Mouse (Mus musculus) embryonic facial prominence, embryonic 14.5 days (tissue): ENCODE data around the gene Ccp110. TPM values are rescaled to one million over a fixed set of nuclear protein-coding genes. Genes with fewer than 3 reads are reported as not detected.

ENCODE experiments used
- ATAC-seq: fragments of 200-750 bp; cut with Nextera tagmentation; 2 replicates; pipeline ENCODE4 v1.8.0; 2017; ENCODE audit warnings: low read depth, moderate number of reproducible peaks, moderate TSS enrichment
- DNase-seq: peaks from one replicate; pipeline ENCODE4 v3.0.0-alpha.2; 2015; ENCODE audit warnings: low spot score
- H3K27ac ChIP-seq: fragments of 300-500 bp; sonication (generic); replicated peaks from 2 replicates; pipeline ENCODE4 v1.5.1; 2014; ENCODE audit warnings: low read depth, mild to moderate bottlenecking, low read length, moderate library complexity
- H3K27me3 ChIP-seq: fragments of 300-500 bp; sonication (generic); replicated peaks from 2 replicates; pipeline ENCODE4 v1.6.1; 2014; ENCODE audit warnings: low read length; ENCODE audit not compliant: control insufficient read depth, insufficient read depth
- H3K36me3 ChIP-seq: fragments of 300-500 bp; sonication (generic); 2 replicates; pipeline ENCODE4 v1.6.1; 2014; ENCODE audit warnings: low read length, mixed read lengths; ENCODE audit not compliant: control insufficient read depth, insufficient read depth
- H3K4me1 ChIP-seq: fragments of 300-500 bp; sonication (generic); 2 replicates; pipeline ENCODE4 v1.6.1; 2014; ENCODE audit warnings: antibody characterized with exemption, low read length; ENCODE audit not compliant: control insufficient read depth, insufficient read depth
- H3K4me2 ChIP-seq: fragments of 300-500 bp; sonication (generic); 2 replicates; pipeline ENCODE4 v1.6.1; 2014; ENCODE audit warnings: low read depth, mild to moderate bottlenecking, low read length, moderate library complexity, mixed read lengths
- H3K4me3 ChIP-seq: fragments of 300-500 bp; sonication (generic); 2 replicates; pipeline ENCODE4 v1.5.1; 2014; ENCODE audit warnings: low read depth, mild to moderate bottlenecking, low read length
- H3K9ac ChIP-seq: fragments of 300-500 bp; sonication (generic); 2 replicates; pipeline ENCODE4 v1.6.1; 2014; ENCODE audit warnings: low read depth, mild to moderate bottlenecking, low read length, moderate library complexity, mixed read lengths
- H3K9me3 ChIP-seq: fragments of 300-500 bp; sonication (generic); 2 replicates; pipeline ENCODE4 v1.6.1; 2016; ENCODE audit warnings: low read length; ENCODE audit not compliant: control insufficient read depth
- whole genome bisulfite sequencing: fragments of 180-500 bp; shearing (Covaris S2); extraction: QIAGEN DNeasy Blood & Tissue Kit; methylation state at CpG from one replicate; pipeline ENCODE4 v1.1.7; 2014; 5-methylcytosine and 5-hydroxymethylcytosine counted together
- polyA plus RNA-seq: library from polyadenylated mRNA; unstranded; fragments of >200 nt; fragmentation: Nextera tagmentation; extraction: Ambion mirVana; gene quantifications from 2 replicates; pipeline ENCODE4 v1.2.1, GENCODE M21; 2014

Ccp110 gene
- polyA plus RNA-seq, 1 experiment from 2014 or later, result 11.1 TPM

- Histone ChIP-seq H3K27ac (no peak overlapping the region), H3K4me1 (no peaks in the 10 kb centered on the region), H3K4me2 (no peak overlapping the region), H3K4me3 (no peak overlapping the region), H3K9me3 (no peaks in the 10 kb centered on the region), H3K27me3 (no peaks in the 10 kb centered on the region), H3K9ac (no peak overlapping the region), H3K36me3 (peaks cover 55% of the 10 kb centered on the region)
- ATAC-seq (no peak), DNase-seq (no peak)
- 74% methylated on average over 4 of the region's 4 CpGs for WGBS
Observed at GRCm38 (mm10) chr7:118697168-118697567, 15.2 kb upstream of the Ccp110 start.

DNA sequence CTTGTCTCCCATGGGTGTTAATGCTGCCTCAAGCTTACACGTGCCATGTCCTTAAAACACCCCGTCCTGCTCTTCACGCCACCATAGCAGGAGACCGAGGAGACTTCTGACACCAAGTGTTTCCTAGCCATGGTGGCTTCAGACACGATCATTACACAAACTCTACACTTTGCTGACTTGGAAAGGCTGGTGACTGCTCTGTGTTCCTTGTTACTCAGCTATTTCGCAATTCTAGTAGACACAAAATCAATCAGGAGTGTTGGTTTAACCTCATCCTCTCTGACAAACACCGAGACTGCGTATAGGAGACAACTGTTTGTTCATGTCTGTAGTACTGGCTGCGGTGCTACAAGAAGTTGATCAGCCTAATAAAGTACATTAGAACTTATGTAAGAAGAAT is 13.5 kb upstream of the Ccp110 start:
- Histone ChIP-seq H3K4me3 (no peak overlapping the region), H3K27me3 (no peaks in the 10 kb centered on the region), H3K27ac (no peak overlapping the region), H3K9ac (no peak overlapping the region), H3K36me3 (peaks cover 37% of the 10 kb centered on the region), H3K9me3 (no peaks in the 10 kb centered on the region), H3K4me1 (no peaks in the 10 kb centered on the region), H3K4me2 (no peak overlapping the region)
- no peak for DNase-seq
- no peak for ATAC-seq
- WGBS, result 89% methylated on average over 9 of the region's 9 CpGs

- Histone ChIP-seq H3K4me3 (no peak overlapping the region), H3K9ac (no peak overlapping the region), H3K4me2 (no peak overlapping the region), H3K4me1 (peaks cover 8% of the 10 kb centered on the region), H3K9me3 (no peaks in the 10 kb centered on the region), H3K27ac (no peak overlapping the region), H3K27me3 (no peaks in the 10 kb centered on the region), H3K36me3 (peaks cover 4% of the 10 kb centered on the region)
- peak; percentile 21 for DNase-seq
- WGBS, result 88% methylated on average over 15 of the region's 15 CpGs
- no peak for ATAC-seq
Observed at GRCm38 (mm10) chr7:118703144-118703561, 9.2 kb upstream of the Ccp110 start.

DNA sequence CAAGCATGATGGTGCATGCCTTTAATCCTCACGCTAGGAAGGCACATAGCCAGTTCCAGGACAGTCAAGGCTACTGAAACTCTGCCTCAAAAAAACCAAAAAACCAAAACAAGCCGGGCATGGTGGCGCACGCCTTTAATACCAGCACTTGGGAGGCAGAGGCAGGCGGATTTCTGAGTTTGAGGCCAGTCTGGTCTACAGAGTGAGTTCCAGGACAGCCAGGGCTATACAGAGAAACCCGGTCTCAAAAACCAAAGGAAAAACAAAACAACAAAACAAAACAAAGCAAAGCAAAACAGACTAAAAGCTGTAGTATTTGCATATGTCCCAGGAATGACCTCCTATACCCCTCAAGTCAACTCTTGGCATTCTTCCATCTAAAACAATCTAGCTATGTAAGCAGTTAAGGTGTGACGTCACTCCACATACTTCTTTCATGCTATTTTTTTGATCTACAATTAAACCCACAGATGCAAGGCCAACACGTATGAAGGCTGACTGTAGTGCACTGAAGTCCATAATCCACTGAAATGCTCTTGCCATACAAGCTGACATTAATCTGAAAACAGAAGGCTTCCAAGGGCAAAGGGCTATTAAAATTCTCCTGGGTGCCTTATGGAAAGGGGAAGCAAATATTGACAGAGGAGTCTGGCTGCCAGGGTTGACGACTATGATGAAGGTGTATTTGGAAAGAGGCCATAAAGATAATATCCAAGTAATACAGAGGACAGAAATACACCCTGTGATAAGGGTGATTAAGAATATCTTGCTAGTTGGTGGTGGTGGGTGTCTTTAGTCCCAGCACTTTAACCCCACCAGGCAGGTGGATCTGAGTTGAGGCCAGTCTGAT is 8.1 kb upstream of the Ccp110 start:
- Histone ChIP-seq H3K4me1 (peaks cover 8% of the 10 kb centered on the region), H3K4me3 (peak overlapping the region; percentile 89), H3K36me3 (no peaks in the 10 kb centered on the region), H3K9ac (no peak overlapping the region; the same call in 1 of the 2 replicates), H3K9me3 (no peaks in the 10 kb centered on the region), H3K27me3 (no peaks in the 10 kb centered on the region), H3K27ac (no peak overlapping the region), H3K4me2 (peak overlapping the region; percentile 81)
- ATAC-seq (no peak), DNase-seq (no peak)
- 75% methylated on average over 9 of the region's 9 CpGs for WGBS

DNA sequence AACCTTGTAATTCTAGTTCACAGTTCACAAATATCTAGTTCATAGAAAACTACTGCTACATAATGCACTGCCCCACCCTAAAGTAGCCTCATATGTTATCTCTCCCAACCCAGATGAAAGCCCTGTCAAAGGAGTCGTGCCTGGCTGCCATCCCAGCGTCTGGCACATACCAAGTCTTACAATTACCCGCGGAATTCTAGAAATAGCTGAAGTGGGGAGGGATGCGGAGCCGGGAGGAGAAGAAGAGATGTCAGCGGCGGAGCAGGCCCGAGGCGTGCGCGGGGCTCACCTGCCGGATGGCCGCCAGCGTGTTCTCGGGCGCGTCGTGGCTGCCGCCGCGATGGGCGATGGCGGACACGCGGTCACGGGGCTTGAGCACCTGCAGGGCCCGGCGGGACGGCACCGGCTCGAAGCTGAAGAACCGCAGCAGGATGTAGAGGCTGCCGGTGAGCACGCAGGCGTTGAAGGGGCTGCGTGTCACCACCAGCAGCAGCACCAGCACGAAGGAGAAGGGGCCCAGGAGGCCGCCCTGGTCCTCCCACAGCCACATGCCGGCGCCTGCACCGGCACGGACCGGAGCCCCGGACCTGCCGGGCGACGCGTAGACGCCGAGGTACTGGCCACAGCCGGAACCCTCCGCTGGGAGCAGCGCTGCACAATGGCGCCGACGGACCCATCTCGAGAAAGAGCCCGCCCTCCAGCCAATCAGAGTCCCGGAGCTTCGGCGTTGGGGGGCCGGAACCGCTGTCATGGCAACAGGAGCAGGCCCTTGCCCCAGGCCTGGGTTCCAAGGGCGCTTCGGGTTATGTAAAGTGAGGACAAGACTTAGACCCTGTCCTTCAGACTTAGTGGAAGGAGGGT is 7.0 kb upstream of the Ccp110 start, which contains the start of gene Gde1:
TSS of gene Gde1 (minus strand) at position 678 of the 861 bp plus-strand sequence.
- Histone ChIP-seq H3K27me3 (no peaks in the 10 kb centered on the region), H3K4me3 (peak within 1 kb of the TSS; percentile 89), H3K9ac (peak within 1 kb of the TSS; percentile 91), H3K4me2 (peak within 1 kb of the TSS; percentile 81), H3K9me3 (no peaks in the 10 kb centered on the region), H3K4me1 (peaks cover 8% of the 10 kb centered on the region), H3K27ac (peak within 1 kb of the TSS; percentile 77), H3K36me3 (no peaks in the 10 kb centered on the region)
- ATAC-seq (peak; percentile 95), DNase-seq (peak; percentile 95)
- 0% methylated on average over 36 of the region's 66 CpGs for WGBS

DNA sequence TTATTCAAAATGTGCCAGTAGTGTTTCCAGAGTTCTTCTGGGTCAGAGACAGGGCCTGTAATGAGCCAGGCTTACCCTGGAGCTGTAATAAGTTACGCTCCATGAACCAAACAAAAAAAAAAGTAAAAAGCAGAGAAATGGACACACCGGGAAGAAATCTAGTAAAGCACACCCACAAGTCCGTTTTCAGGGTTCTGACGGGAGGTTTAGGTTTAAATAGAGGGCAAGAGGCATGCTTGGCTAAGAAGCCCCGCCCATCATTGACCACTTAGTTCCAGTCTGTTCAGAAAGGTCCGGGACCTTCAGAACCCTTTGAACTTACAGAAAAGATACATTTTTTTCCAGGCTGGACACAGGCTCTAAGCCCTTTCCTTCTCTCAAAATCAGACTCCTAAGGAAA is 6.3 kb upstream of the Ccp110 start:
- DNase-seq, result no peak
- peak overlapping the region; percentile 81 for H3K4me2 ChIP-seq
- peak overlapping the region; percentile 89 for H3K4me3 ChIP-seq
- peaks cover 8% of the 10 kb centered on the region for H3K4me1 ChIP-seq
- H3K36me3 ChIP-seq, result no peaks in the 10 kb centered on the region
- no peaks in the 10 kb centered on the region for H3K9me3 ChIP-seq
- H3K27me3 ChIP-seq, result no peaks in the 10 kb centered on the region
- 26% methylated on average over 6 of the region's 6 CpGs for WGBS
- no peak for ATAC-seq
- peak overlapping the region; percentile 91 for H3K9ac ChIP-seq
- H3K27ac ChIP-seq, result peak overlapping the region; percentile 77; the same call in 1 of the 2 replicates

DNA sequence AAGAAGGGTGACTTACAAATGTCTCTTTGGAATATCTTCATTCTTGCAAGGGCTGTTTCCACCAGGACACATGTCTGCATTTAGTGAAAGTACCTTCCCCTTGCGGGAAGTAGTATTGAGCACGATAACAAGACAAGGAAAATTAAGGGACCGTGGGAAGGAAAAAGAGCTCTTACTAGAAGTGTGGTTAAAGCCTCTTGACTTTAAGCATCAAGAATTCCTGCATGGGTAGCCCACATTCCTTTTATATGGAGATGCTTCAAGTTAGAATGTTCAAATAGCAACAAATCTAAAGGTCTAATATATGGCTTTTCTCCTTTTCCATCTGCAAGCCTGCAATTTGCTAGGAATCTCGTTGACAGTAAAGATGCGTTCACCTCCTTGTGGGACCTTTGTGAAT is 5.9 kb upstream of the Ccp110 start:
- no peaks in the 10 kb centered on the region for H3K27me3 ChIP-seq
- no peaks in the 10 kb centered on the region for H3K36me3 ChIP-seq
- no peak overlapping the region for H3K4me2 ChIP-seq
- H3K4me3 ChIP-seq, result no peak overlapping the region
- H3K9me3 ChIP-seq, result no peaks in the 10 kb centered on the region
- no peak overlapping the region for H3K27ac ChIP-seq
- H3K4me1 ChIP-seq, result peaks cover 8% of the 10 kb centered on the region
- DNase-seq (no peak), ATAC-seq (no peak)
- WGBS, result 86% methylated on average over 5 of the region's 5 CpGs
- no peak overlapping the region for H3K9ac ChIP-seq

DNA sequence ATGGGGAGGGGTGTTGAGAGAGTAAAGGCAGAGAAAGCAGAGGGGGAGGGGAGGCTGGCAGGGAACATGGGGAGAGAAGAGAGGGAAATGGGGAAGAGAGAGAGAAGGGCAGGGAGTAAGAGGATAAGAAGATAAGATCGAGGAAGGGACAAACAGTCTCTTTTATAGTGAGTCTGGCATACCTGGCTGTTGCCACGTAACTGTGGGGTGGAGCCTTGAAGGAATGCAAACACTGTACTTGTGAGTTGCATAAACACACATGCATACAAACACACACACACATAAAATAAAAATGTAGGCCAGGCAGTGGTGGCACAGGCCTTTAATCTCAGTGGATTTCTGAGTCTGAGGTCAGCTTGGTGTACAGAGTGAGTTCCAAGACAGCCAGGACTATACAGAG is 5.1 kb upstream of the Ccp110 start:
- WGBS, result 73% methylated on average over 2 of the region's 2 CpGs
- ATAC-seq, result no peak
- Histone ChIP-seq H3K4me1 (peaks cover 8% of the 10 kb centered on the region), H3K4me3 (no peak overlapping the region), H3K4me2 (no peak overlapping the region), H3K9me3 (no peaks in the 10 kb centered on the region), H3K27ac (no peak overlapping the region), H3K27me3 (no peaks in the 10 kb centered on the region), H3K9ac (no peak overlapping the region), H3K36me3 (no peaks in the 10 kb centered on the region)
- no peak for DNase-seq
